Mouse (Mus musculus) liver, embryonic 11.5 days (tissue): Measurements from ENCODE around the gene Samd8. TPM values are rescaled to one million over a fixed set of nuclear protein-coding genes. Genes with fewer than 3 reads are reported as not detected.

Experiments used
- ATAC-seq: fragments of 200-750 bp; cut with Nextera tagmentation; replicated peaks from 2 replicates; pipeline ENCODE4 v1.8.0; 2017; ENCODE audit warnings: moderate number of reproducible peaks, mild to moderate bottlenecking, moderate TSS enrichment, moderate library complexity; ENCODE audit not compliant: low FRiP score
- DNase-seq: peaks from one replicate; pipeline ENCODE4 v3.0.0-alpha.2; 2017; ENCODE audit warnings: low spot score
- H3K27ac ChIP-seq: fragments of 300-500 bp; sonication (generic); 2 replicates; pipeline ENCODE4 v1.5.1; 2014; ENCODE audit warnings: mild to moderate bottlenecking, low read depth, low read length, control low read depth
- H3K27me3 ChIP-seq: fragments of 300-500 bp; sonication (generic); replicated peaks from 2 replicates; pipeline ENCODE4 v1.6.1; 2014; ENCODE audit warnings: low read length, mixed read lengths; ENCODE audit not compliant: control insufficient read depth, insufficient read depth
- H3K36me3 ChIP-seq: fragments of 300-500 bp; sonication (generic); 2 replicates; pipeline ENCODE4 v1.6.1; 2014; ENCODE audit warnings: mild to moderate bottlenecking, low read length, moderate library complexity, mixed read lengths; ENCODE audit not compliant: control insufficient read depth, insufficient read depth
- H3K4me1 ChIP-seq: fragments of 300-500 bp; sonication (generic); replicated peaks from 2 replicates; pipeline ENCODE4 v1.6.1; 2014; ENCODE audit warnings: low read length, mixed read lengths; ENCODE audit not compliant: control insufficient read depth, insufficient read depth
- H3K4me2 ChIP-seq: fragments of 300-500 bp; sonication (generic); 2 replicates; pipeline ENCODE4 v1.6.1; 2014; ENCODE audit warnings: mild to moderate bottlenecking, control low read depth, moderate library complexity
- H3K4me3 ChIP-seq: fragments of 300-500 bp; sonication (generic); 2 replicates; pipeline ENCODE4 v1.5.1; 2014; ENCODE audit warnings: low read depth, low read length, control low read depth
- H3K9ac ChIP-seq: fragments of 300-500 bp; sonication (generic); 2 replicates; pipeline ENCODE4 v1.6.1; 2014; ENCODE audit warnings: low read depth, low read length, control low read depth
- H3K9me3 ChIP-seq: fragments of 300-500 bp; sonication (generic); 2 replicates; pipeline ENCODE4 v1.6.1; 2016; ENCODE audit warnings: low read length, inconsistent platforms, mixed read lengths; ENCODE audit not compliant: control insufficient read depth
- WGBS: fragments of 180-500 bp; shearing (Covaris S2); extraction: QIAGEN DNeasy Blood & Tissue Kit; methylation state at CpG from one replicate; pipeline ENCODE4 v1.1.7; 2014; 5-methylcytosine and 5-hydroxymethylcytosine counted together
- polyA plus RNA-seq: library from polyadenylated mRNA; unstranded; fragments of >200 nt; fragmentation: Nextera tagmentation; extraction: Ambion mirVana; gene quantifications from 2 replicates; pipeline ENCODE4 v1.2.1, GENCODE M21; 2014

Gene Samd8
- polyA plus RNA-seq, 1 experiment from 2014 or later = 7.1 TPM

DNA sequence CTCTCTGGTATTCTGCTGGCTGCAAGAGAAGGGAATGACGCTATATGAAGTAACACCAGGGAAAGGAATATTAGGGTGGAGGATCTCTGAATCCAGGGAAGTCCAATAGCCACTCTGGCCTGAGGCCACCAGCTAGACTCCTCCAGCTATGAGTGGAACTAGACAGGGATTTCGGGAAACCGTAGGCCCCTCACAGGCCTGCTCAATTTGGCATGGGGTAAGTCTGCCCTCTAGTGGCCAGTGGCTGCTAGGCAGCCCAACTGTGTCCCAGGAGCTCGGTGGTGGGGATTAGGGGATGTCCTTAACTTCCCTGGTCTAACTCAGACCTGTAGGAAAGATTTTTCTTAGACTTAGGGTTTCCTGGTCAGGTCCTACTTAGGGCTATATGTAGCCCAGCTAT lies 8.5 kb upstream of the Samd8 start:
- H3K9me3 ChIP-seq = no peaks in the 10 kb centered on the region
- ATAC-seq (peak; percentile 52), DNase-seq (peak; percentile 74)
- no peaks in the 10 kb centered on the region for H3K36me3 ChIP-seq
- 24% methylated on average over 4 of the region's 4 CpGs for WGBS
- H3K27me3 ChIP-seq = no peaks in the 10 kb centered on the region; the same call in 1 of the 2 replicates
- H3K27ac ChIP-seq = no peak overlapping the region
- no peaks in the 10 kb centered on the region for H3K4me1 ChIP-seq
- H3K4me3 ChIP-seq = no peak overlapping the region
- no peak overlapping the region for H3K9ac ChIP-seq
- H3K4me2 ChIP-seq = no peak overlapping the region

DNA sequence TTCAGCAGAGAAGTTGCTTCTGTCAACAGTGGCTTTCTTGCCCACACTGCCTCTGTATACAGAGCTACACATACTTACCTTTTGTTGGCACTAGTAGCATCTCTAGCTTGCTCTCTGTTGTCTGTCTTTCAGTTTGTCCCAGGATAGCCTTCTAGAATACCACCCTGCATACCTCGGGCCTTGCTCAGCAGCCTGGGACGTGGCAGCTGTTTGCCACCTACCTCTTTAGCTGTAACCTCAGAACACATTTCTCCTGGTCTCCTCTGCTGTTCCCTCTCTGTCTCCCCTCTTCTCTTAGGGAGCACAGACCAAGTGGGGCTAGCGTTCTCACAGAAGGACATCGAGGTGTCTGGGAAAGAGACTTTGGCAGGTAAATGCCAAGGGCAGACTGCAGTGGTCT lies 7.9 kb upstream of the Samd8 start:
- WGBS = 85% methylated on average over 4 of the region's 4 CpGs
- Histone ChIP-seq H3K4me1 (no peaks in the 10 kb centered on the region), H3K4me3 (no peak overlapping the region), H3K9ac (no peak overlapping the region), H3K4me2 (no peak overlapping the region), H3K9me3 (no peaks in the 10 kb centered on the region), H3K36me3 (no peaks in the 10 kb centered on the region), H3K27ac (no peak overlapping the region), H3K27me3 (no peaks in the 10 kb centered on the region; the same call in 1 of the 2 replicates)
- ATAC-seq (no peak), DNase-seq (no peak)

DNA sequence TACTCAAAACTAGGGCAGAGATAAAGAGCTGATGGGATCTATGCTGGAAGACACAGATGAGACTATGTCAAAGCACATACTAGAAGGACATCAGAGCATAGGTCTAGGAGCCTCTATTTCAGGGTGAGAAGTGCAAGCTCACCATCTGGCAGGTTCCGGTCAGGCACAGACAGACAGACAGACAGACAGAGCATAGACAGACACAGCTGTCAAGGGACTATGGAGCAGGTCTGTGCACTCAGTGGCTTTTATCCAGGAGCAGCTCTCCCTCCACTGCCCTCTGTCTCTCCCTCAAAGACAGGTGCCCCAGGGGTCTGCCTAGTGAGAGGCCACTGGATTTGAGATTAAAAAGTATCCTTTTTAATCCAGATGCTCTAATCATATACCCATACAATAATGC lies 6.2 kb upstream of the Samd8 start:
- Histone ChIP-seq H3K27ac (no peak overlapping the region), H3K9ac (no peak overlapping the region), H3K9me3 (no peaks in the 10 kb centered on the region), H3K4me2 (no peak overlapping the region), H3K36me3 (no peaks in the 10 kb centered on the region), H3K4me1 (no peaks in the 10 kb centered on the region), H3K27me3 (no peaks in the 10 kb centered on the region; the same call in 1 of the 2 replicates), H3K4me3 (no peak overlapping the region)
- DNase-seq = no peak
- ATAC-seq = no peak
- 88% methylated on average over 1 of the region's 1 CpGs for WGBS

DNA sequence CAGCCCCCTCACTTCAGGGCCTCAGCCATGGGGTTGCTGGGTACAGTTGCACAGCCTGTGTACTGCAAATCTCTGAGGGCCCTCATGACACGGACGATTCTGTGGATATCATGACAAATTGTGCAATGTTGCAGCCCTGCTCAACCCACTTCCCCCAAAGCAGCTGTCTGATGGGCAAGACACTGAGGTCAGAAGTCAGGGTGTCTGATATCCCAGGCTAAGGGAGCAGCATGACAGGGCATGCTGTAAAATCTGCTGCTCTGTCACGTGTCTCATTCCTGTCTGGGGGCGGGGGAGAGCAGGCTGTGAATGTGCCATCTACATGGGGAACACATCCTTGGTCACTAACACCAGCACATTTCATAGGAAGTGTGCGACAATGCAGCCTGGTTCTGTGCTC lies 5.2 kb upstream of the Samd8 start:
- H3K4me2 ChIP-seq = no peak overlapping the region
- no peak overlapping the region for H3K9ac ChIP-seq
- 52% methylated on average over 5 of the region's 5 CpGs for WGBS
- H3K9me3 ChIP-seq = no peaks in the 10 kb centered on the region
- no peaks in the 10 kb centered on the region; the same call in 1 of the 2 replicates for H3K27me3 ChIP-seq
- H3K27ac ChIP-seq = no peak overlapping the region
- no peaks in the 10 kb centered on the region for H3K4me1 ChIP-seq
- no peak for DNase-seq
- H3K36me3 ChIP-seq = no peaks in the 10 kb centered on the region
- ATAC-seq = no peak
- H3K4me3 ChIP-seq = no peak overlapping the region

DNA sequence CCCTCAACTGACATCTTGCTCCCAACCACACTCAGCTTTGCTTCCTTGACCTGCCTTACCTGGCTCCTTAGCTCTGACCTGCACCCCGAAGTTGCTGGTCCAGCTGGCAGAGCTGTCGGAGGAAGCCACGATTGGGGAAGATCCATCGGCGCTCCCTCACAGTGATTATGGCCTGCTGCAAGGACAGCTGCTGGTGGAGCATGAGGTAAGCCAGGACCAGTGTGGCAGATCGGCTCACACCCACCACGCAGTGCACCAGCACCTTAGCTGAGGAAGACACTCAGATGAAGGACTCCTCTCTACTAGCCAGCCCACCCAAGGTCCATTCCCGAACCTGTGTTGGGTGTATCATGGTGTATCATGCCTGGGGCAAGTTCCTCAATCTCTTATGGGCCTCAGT lies 4.1 kb upstream of the Samd8 start:
- 84% methylated on average over 8 of the region's 8 CpGs for WGBS
- DNase-seq (no peak), ATAC-seq (no peak)
- H3K9ac ChIP-seq = no peak overlapping the region
- H3K27ac ChIP-seq = no peak overlapping the region
- no peaks in the 10 kb centered on the region for H3K9me3 ChIP-seq
- no peak overlapping the region for H3K4me2 ChIP-seq
- H3K4me1 ChIP-seq = peaks cover under 1% of the 10 kb centered on the region; the same call in 1 of the 2 replicates
- H3K4me3 ChIP-seq = no peak overlapping the region
- H3K27me3 ChIP-seq = no peaks in the 10 kb centered on the region; the same call in 1 of the 2 replicates
- no peaks in the 10 kb centered on the region for H3K36me3 ChIP-seq

DNA sequence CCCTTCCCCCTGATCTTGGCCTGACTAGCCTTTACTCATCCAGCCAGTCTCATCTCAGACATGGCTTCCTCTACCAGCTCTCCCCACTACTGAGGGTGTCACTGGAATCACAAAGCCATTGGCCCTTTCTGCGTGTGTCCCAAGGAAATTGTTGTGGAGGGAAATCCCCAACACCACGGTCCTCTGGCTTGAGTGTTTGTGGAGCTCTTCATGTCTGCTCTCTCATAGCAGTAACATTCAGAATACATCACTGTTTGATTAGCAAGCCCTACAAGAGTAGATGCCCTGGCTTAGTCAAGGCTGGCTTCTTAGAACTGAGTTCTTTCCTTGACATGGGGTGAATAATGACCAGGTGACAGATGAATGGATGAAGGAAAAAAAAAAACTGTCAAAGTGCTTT lies 3.5 kb upstream of the Samd8 start:
- DNase-seq = no peak
- Histone ChIP-seq H3K27me3 (no peaks in the 10 kb centered on the region; the same call in 1 of the 2 replicates), H3K9ac (no peak overlapping the region), H3K9me3 (no peaks in the 10 kb centered on the region), H3K4me1 (peaks cover 7% of the 10 kb centered on the region; the same call in 1 of the 2 replicates), H3K4me3 (no peak overlapping the region), H3K4me2 (no peak overlapping the region), H3K36me3 (no peaks in the 10 kb centered on the region), H3K27ac (no peak overlapping the region)
- 77% methylated on average over 2 of the region's 2 CpGs for WGBS
- no peak for ATAC-seq

DNA sequence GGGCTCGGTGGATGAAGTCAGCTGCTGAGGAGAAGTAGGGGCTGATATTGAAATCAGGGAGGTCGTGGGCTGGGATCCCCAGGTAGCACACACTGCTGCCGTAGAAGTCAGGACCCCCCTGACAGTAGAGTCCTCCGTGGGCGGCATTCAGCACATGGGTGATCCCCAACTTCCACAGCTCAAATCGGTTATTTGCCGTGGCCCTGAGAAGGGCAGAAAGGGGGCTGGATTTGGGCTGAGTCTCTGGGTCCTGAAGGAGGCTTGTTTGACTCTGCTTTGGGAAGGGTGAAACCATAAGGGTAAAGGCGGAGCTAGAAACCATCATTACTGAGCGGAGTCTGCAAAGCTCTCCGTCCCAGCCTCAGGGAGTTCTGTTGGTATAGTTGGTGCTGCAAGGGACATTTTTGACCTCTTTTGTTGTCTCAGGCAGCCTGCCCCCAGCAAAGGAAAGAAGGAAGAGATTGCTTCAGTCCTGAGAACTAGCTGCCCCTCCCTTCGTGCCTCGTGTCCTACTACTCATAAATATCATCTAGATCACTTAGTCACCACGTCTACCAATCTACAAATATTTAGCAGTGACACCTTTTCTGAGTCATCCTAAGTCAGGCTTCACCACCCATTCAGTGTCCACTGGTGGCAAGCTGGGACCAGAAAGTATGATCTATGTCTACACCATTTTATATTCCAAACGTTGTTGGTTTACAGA lies 2.7 kb upstream of the Samd8 start:
- WGBS = 66% methylated on average over 14 of the region's 14 CpGs
- H3K9me3 ChIP-seq = no peaks in the 10 kb centered on the region
- H3K4me3 ChIP-seq = no peak overlapping the region
- H3K36me3 ChIP-seq = no peaks in the 10 kb centered on the region
- H3K4me1 ChIP-seq = peaks cover 12% of the 10 kb centered on the region; the same call in 1 of the 2 replicates
- H3K27me3 ChIP-seq = no peaks in the 10 kb centered on the region; the same call in 1 of the 2 replicates
- DNase-seq (no peak), ATAC-seq (no peak)
- no peak overlapping the region for H3K9ac ChIP-seq
- no peak overlapping the region for H3K27ac ChIP-seq
- H3K4me2 ChIP-seq = no peak overlapping the region

DNA sequence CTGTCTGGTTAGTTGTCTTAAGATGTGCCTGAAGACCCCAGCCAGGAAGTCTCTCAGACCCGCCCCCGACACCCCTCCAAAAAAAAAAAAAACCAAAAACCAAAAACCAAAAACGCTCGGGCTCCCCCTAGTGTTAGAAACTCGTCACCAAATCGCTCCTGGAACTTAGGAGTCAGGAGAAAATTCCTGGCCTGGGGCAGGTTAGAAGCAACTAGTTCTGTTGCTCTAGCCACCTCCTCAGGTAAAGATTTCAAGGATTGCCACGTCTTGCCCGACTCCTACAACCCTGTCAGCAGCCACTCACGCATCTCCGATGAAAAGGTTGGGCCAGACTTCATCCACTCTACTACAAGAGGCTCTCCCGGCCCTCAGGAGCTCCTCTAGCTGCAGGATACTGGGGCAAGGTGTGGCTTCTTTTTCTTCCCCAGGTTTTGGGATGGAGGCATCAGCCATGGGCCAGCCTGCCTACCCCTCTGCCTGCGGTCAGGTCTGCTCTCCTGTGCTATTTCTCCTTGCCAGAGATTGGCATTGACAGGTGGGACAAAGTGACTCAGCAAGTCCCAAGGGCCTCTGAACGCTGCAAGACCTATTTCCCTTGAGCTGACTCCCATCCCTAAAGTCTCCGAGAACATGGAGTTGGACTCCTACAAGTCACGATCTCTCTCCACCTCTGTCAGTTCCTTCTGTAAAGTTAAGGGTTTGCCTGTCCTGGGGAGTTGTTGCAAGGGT lies 2.0 kb upstream of the Samd8 start:
- no peaks in the 10 kb centered on the region for H3K36me3 ChIP-seq
- no peaks in the 10 kb centered on the region; the same call in 1 of the 2 replicates for H3K27me3 ChIP-seq
- H3K4me1 ChIP-seq = peaks cover 15% of the 10 kb centered on the region; the same call in 1 of the 2 replicates
- WGBS = 36% methylated on average over 15 of the region's 15 CpGs
- H3K4me3 ChIP-seq = no peak overlapping the region
- H3K27ac ChIP-seq = no peak overlapping the region
- no peaks in the 10 kb centered on the region for H3K9me3 ChIP-seq
- no peak overlapping the region for H3K9ac ChIP-seq
- ATAC-seq (no peak), DNase-seq (no peak)
- H3K4me2 ChIP-seq = no peak overlapping the region
